Mouse (Mus musculus) bone marrow, adult 2 months (tissue): ENCODE data around the gene Jsrp1.

Source experiments
- CTCF ChIP-seq: fragments of 200-500 bp; IDR thresholded peaks from 2 replicates; pipeline ENCODE4 v1.5.1; 2011; ENCODE audit warnings: low read length, control low read depth; ENCODE audit not compliant: control insufficient read depth, insufficient read depth
- POLR2A ChIP-seq: fragments of 200-500 bp; IDR thresholded peaks from 2 replicates; pipeline ENCODE4 v1.6.1; 2011; ENCODE audit warnings: low read depth, mild to moderate bottlenecking, control low read depth, low read length, borderline replicate concordance; ENCODE audit not compliant: control insufficient read depth

GRCm38 (mm10) chr10:80785963-80786362, 27.3 kb downstream of the Jsrp1 start:
- no peak for TF ChIP-seq CTCF
- no peak for TF ChIP-seq POLR2A
